Mouse (Mus musculus) myocyte (in vitro differentiated cells): ENCODE data around the gene Rpl37.

ENCODE experiments used
- CEBPB ChIP-seq: IDR thresholded peaks from 2 replicates; pipeline ENCODE4 v1.6.1; 2011; ENCODE audit warnings: mild to moderate bottlenecking, moderate library complexity; ENCODE audit not compliant: poor library complexity, insufficient read depth, severe bottlenecking
- MYOG ChIP-seq, 3 experiments: IDR thresholded peaks; one replicate each; pipeline ENCODE4 v1.6.1; 2011; ENCODE audit warnings: control low read depth in 2 of 3, low read depth in 2 of 3, mild to moderate bottlenecking in 2 of 3; ENCODE audit not compliant: insufficient read length in 2 of 3, control insufficient read depth in 1 of 3, insufficient read depth in 1 of 3
- POLR2A ChIP-seq: IDR thresholded peaks from one replicate; pipeline ENCODE4 v1.6.1; 2011; ENCODE audit warnings: low read depth, mild to moderate bottlenecking, control low read depth, moderate library complexity; ENCODE audit not compliant: insufficient read length
- REST ChIP-seq: IDR thresholded peaks from one replicate; pipeline ENCODE4 v1.6.1; 2011; ENCODE audit warnings: mild to moderate bottlenecking, control low read depth, moderate library complexity; ENCODE audit not compliant: insufficient read depth, insufficient read length
- USF1 ChIP-seq: IDR thresholded peaks from one replicate; pipeline ENCODE4 v1.6.1; 2011; ENCODE audit warnings: low read depth, mild to moderate bottlenecking, control low read depth, moderate library complexity

DNA sequence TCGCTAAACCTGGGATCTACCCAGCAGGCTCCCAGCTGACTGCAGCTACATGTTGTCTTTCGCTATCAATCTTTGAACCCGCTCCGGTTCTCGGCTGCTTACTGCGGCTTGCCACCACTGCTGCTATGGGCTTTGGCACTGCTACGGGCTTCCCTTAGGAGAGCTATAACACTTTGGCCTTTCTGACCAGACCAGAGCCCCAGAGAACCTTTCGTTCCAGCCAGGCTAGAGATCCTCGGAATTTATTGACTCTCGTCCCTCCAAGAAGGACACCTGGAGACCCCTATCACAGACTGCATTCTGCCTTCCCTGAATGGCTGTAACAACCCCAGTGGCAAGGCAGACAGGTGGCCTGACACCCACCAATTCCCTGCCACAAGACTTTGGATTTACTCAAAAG is 26.3 kb upstream of the Rpl37 start:
- TF ChIP-seq REST = no peak
- no peak for TF ChIP-seq POLR2A
- no peak for TF ChIP-seq CEBPB
- TF ChIP-seq USF1 = no peak
- no peak for TF ChIP-seq MYOG (IDR thresholded peaks at IDR 0.05; ENCODE audit: control insufficient read depth in 1 of 3, insufficient read depth in 1 of 3, insufficient read length in 2 of 3, low read depth in 2 of 3)
